Mouse (Mus musculus) frontal cortex, adult 2 months (tissue): ENCODE measurements around the gene Emp1. TPM values are rescaled to one million over a fixed set of nuclear protein-coding genes. Genes with fewer than 3 reads are reported as not detected.

Source experiments
- DNase-seq, 2 experiments: peaks; one replicate each; pipeline ENCODE4 v3.0.0; 2022; ENCODE audit warnings: low spot score in 1 of 2; ENCODE audit errors: extremely low spot score in 1 of 2
- polyA plus RNA-seq: library from polyadenylated mRNA; depleted of rRNA; stranded (reverse); fragments of >200 nt; gene quantifications from 2 replicates; pipeline ENCODE4 v1.2.3, GENCODE M21; 2012; rRNA removed

The Emp1 gene
- polyA plus RNA-seq, result 1.7 and 3.6 TPM in 2 replicates

GRCm38 (mm10) chr6:135362459-135363159, at the start of gene Emp1:
Emp1 (plus strand) TSS chr6:135362545.
- peak; percentile 26 to 82 for DNase-seq

GRCm38 (mm10) chr6:135313981-135314380, 48.4 kb upstream of the Emp1 start:
- no peak for DNase-seq

- peak in 1 of 2 experiments; percentile 43 for DNase-seq
These were observed 46.2 kb upstream of the Emp1 start for GRCm38 (mm10) chr6:135316141-135316540.

GRCm38 (mm10) chr6:135319431-135319933, 42.9 kb upstream of the Emp1 start:
- DNase-seq, result no peak

GRCm38 (mm10) chr6:135322749-135323148, 39.6 kb upstream of the Emp1 start:
- DNase-seq, result no peak

- no peak for DNase-seq
These were observed 38.9 kb upstream of the Emp1 start for GRCm38 (mm10) chr6:135323311-135323982.

- DNase-seq, result no peak
These were observed 38.2 kb upstream of the Emp1 start for GRCm38 (mm10) chr6:135324111-135324510.

GRCm38 (mm10) chr6:135324686-135325300, 37.6 kb upstream of the Emp1 start:
- no peak for DNase-seq

GRCm38 (mm10) chr6:135326847-135327246, 35.5 kb upstream of the Emp1 start:
- DNase-seq, result no peak

GRCm38 (mm10) chr6:135331916-135332315, 30.4 kb upstream of the Emp1 start:
- no peak for DNase-seq

- DNase-seq, result peak in 1 of 2 experiments; percentile 32
These were observed 29.5 kb upstream of the Emp1 start for GRCm38 (mm10) chr6:135332737-135333281.

- no peak for DNase-seq
These were observed 28.2 kb upstream of the Emp1 start for GRCm38 (mm10) chr6:135333994-135334651.

GRCm38 (mm10) chr6:135336376-135336775, 26.0 kb upstream of the Emp1 start:
- no peak for DNase-seq

- no peak for DNase-seq
These were observed 21.8 kb upstream of the Emp1 start for GRCm38 (mm10) chr6:135340355-135341075.

- no peak for DNase-seq
These were observed 21.3 kb upstream of the Emp1 start for GRCm38 (mm10) chr6:135341076-135341378.

GRCm38 (mm10) chr6:135351638-135352302, 10.6 kb upstream of the Emp1 start:
- no peak for DNase-seq

GRCm38 (mm10) chr6:135352537-135352936, 9.8 kb upstream of the Emp1 start:
- DNase-seq, result no peak

- no peak for DNase-seq
These were observed 7.4 kb upstream of the Emp1 start for GRCm38 (mm10) chr6:135354953-135355352.

GRCm38 (mm10) chr6:135360331-135360730, 2.0 kb upstream of the Emp1 start:
- no peak for DNase-seq

- DNase-seq, result no peak
These were observed 267 bp upstream of the Emp1 start for GRCm38 (mm10) chr6:135362098-135362458.
